Mouse (Mus musculus) megakaryocyte-erythroid progenitor cell, adult 5-6 weeks (primary cell): ENCODE data around the gene Mrps34. TPM values are rescaled to one million over a fixed set of nuclear protein-coding genes. Genes with fewer than 3 reads are reported as not detected.

Experiments used
- ATAC-seq: replicated peaks from 2 replicates; pipeline ENCODE4 v1.8.0; 2016; ENCODE audit warnings: mild to moderate bottlenecking, inconsistent platforms; ENCODE audit not compliant: severe bottlenecking, poor library complexity, low FRiP score, low TSS enrichment
- total RNA-seq, 2 experiments: library from RNA; stranded (forward) in 1 of 2; stranded (reverse) in 1 of 2; fragments of 200-1000, 215-1000 nt in 1 of 2; fragments of >200 nt in 1 of 2; fragmentation: Nextera tagmentation in 1 of 2; gene quantifications; 2 replicates each; pipeline ENCODE4 v1.2.3; 2014 to 2017

The Mrps34 gene
- total RNA-seq (2014; fragmentation: Nextera tagmentation) (63.9 and 78.3 TPM in 2 replicates), total RNA-seq (2017) (31.3 and 37.6 TPM in 2 replicates)

- peak; percentile 39 for ATAC-seq
These were observed at the start of gene Mrps34, which contains the start of gene Eme2 for GRCm38 (mm10) chr17:24894995-24895547. TSS of gene Mrps34 (plus strand) at chr17:24895116. TSS of gene Eme2 (minus strand) at chr17:24895087.

GRCm38 (mm10) chr17:24847386-24847785 lies 47.5 kb upstream of the Mrps34 start:
- no peak for ATAC-seq

GRCm38 (mm10) chr17:24848600-24849031 lies 46.3 kb upstream of the Mrps34 start:
- ATAC-seq, result peak; percentile 53

- ATAC-seq, result no peak; the same call in none of the 2 replicates
These were observed 45.2 kb upstream of the Mrps34 start for GRCm38 (mm10) chr17:24849733-24850064.

GRCm38 (mm10) chr17:24850065-24850772 lies 44.7 kb upstream of the Mrps34 start, which contains the start of gene Fahd1:
TSS of gene Fahd1 (minus strand) at chr17:24850364.
- ATAC-seq, result peak; percentile 96

GRCm38 (mm10) chr17:24850773-24851127 lies 44.2 kb upstream of the Mrps34 start:
- no peak for ATAC-seq

GRCm38 (mm10) chr17:24851381-24852125 lies 43.4 kb upstream of the Mrps34 start:
- no peak for ATAC-seq

GRCm38 (mm10) chr17:24855838-24856464 lies 39.0 kb upstream of the Mrps34 start:
- ATAC-seq, result no peak

GRCm38 (mm10) chr17:24856589-24856988 lies 38.3 kb upstream of the Mrps34 start:
- ATAC-seq, result no peak

- no peak for ATAC-seq
These were observed 37.0 kb upstream of the Mrps34 start for GRCm38 (mm10) chr17:24857831-24858470.

- peak; percentile 93 for ATAC-seq
These were observed 35.9 kb upstream of the Mrps34 start for GRCm38 (mm10) chr17:24858967-24859366.

- ATAC-seq, result peak; percentile 71
These were observed 34.8 kb upstream of the Mrps34 start for GRCm38 (mm10) chr17:24860076-24860475.

GRCm38 (mm10) chr17:24861785-24862184 lies 33.1 kb upstream of the Mrps34 start:
- no peak for ATAC-seq

GRCm38 (mm10) chr17:24865776-24866175 lies 29.1 kb upstream of the Mrps34 start, which contains the start of gene Igfals:
TSS of gene Igfals (plus strand) at chr17:24865997.
- no peak for ATAC-seq

- ATAC-seq, result no peak
These were observed 27.0 kb upstream of the Mrps34 start for GRCm38 (mm10) chr17:24867914-24868313.

GRCm38 (mm10) chr17:24873695-24874404 lies 21.1 kb upstream of the Mrps34 start:
- ATAC-seq, result no peak

- no peak for ATAC-seq
These were observed 20.5 kb upstream of the Mrps34 start for GRCm38 (mm10) chr17:24874405-24874745.

- no peak for ATAC-seq
These were observed 19.9 kb upstream of the Mrps34 start for GRCm38 (mm10) chr17:24874989-24875388.
